Mouse (Mus musculus) cerebellum, postnatal 25 days (tissue): ENCODE measurements around the gene Ip6k3.
A peak's percentile ranks its signal among the peaks of the same experiment; 100 is the strongest.

ENCODE experiments used
- DNase-seq, 2 experiments: peaks; one replicate each; pipeline ENCODE4 v3.0.0; 2021; ENCODE audit warnings: mixed read lengths in 2 of 2

Gene Ip6k3

GRCm38 (mm10) chr17:27151411-27151810, 16.2 kb downstream of the Ip6k3 start:
- DNase-seq: peak; percentile 48 to 63

DNA sequence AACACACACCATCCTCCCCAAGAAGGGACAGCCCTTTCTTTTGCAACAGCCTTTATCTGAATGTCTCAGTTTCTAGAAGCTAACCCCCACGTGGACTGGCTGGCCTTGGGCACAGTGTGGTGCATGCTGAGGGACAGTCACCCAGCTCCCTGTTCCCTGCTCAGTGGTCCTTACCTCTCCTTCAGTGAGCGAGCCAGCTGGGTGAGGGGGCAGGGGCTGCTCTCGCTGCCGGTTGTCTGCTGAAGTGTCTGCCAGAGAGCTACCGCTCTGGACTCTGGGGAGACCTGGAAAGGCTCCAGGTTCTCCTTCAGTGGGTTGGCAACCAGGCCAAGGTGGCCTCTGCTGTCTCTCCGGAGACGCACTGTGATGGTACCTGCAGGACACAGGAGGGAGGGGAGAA, 16.7 kb downstream of the Ip6k3 start:
- DNase-seq: peak in 1 of 2 experiments; percentile 47

DNA sequence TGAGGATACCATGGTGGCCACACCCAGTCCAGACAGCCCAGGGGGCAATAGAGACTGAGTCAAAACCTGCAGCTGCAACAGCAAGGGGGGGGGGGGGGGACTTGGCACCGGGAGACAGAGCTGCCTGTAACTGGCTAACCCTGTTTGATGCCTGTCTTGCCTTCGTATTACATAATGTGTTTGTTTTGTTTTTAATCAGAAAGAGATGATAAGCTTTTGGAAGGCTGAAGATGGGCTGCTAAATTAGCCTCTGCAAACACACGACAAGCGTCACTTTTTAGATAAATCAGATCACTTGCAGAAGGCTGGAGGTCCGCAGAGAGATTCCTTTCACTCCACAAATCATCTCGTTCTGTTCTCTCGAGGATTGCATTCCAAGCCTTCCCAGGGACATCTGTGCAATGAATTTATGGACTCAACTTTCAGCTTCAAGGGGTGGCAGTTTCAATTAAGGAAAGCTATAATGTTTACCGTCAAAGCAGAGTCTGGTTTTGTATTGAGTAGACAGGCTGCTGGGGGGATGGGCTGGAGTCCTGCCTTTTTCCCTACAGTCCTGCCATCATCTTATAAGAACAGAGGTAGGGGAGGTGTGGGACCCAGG, 21.2 kb downstream of the Ip6k3 start:
- no peak for DNase-seq

DNA sequence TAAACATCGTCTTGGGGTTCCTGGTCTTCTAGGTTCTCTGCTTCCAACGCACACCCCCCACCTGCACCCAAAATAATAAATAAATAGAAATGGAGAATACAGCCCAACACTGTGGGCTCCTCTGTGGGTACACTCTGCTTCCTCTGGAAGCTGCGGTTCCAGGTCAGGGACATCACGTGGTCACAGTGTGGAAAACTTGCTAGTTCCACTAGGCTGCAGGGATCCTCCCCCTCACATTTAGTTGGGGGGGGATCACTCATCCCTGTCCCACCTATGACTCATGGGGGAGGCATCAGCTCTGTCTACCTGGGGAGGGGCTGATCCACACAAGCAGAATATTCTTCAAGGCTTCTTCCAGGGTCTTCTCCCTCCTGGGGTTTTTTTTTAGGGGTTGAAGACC, 23.4 kb downstream of the Ip6k3 start:
- no peak for DNase-seq

GRCm38 (mm10) chr17:27141971-27142450, 25.6 kb downstream of the Ip6k3 start:
- DNase-seq: no peak

GRCm38 (mm10) chr17:27140262-27140661, 27.3 kb downstream of the Ip6k3 start:
- DNase-seq: peak in 1 of 2 experiments; percentile 16

- DNase-seq: no peak
Observed at GRCm38 (mm10) chr17:27139304-27139703, 28.3 kb downstream of the Ip6k3 start.

GRCm38 (mm10) chr17:27138396-27138795, 29.2 kb downstream of the Ip6k3 start:
- DNase-seq: peak in 1 of 2 experiments; percentile 15

DNA sequence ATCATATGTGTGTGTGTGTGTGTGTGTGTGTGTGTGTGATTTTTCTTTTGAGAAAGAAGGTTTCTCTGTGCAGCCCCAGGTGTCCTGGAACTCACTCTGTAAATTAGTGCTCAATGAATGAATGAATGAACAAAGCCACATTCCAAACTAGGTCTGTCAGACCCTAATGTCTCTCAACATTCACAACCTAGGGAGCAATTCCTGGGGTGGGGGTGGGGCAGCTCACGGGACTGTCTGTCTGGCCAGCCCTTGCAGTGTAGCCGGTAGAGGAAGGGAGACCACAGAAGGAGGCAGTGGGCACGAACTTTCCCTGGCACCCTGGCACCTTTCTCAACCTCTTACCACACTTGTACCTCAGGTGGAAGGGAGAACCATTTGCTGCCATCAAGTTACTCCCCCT, 32.9 kb downstream of the Ip6k3 start:
- DNase-seq: no peak

GRCm38 (mm10) chr17:27134187-27134586, 33.4 kb downstream of the Ip6k3 start:
- no peak for DNase-seq

GRCm38 (mm10) chr17:27133551-27134141, 33.9 kb downstream of the Ip6k3 start, which contains the start of gene Uqcc2:
Gene Uqcc2, minus strand, starts transcription at chr17:27133916.
- DNase-seq: peak; percentile 98 to 99

DNA sequence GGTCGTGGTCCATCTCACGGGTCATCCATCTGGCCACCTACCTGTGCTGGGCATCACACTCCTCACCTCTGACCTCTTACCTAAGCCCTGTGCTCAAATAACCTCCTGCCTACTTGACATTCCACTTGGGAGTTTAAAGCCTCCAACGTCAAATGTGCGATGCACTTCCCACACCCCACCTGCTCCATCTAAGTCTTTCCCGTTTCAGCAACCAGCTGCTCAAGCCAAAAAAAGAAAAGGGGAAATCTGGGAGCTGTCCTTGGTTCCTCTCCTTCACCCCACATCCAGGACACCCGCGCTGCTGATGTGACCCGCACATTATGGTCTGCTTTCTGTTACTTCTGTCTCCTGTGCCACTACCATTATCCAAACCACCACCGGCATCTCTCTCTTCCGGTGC, 35.4 kb downstream of the Ip6k3 start:
- DNase-seq: peak in 1 of 2 experiments; percentile 11

DNA sequence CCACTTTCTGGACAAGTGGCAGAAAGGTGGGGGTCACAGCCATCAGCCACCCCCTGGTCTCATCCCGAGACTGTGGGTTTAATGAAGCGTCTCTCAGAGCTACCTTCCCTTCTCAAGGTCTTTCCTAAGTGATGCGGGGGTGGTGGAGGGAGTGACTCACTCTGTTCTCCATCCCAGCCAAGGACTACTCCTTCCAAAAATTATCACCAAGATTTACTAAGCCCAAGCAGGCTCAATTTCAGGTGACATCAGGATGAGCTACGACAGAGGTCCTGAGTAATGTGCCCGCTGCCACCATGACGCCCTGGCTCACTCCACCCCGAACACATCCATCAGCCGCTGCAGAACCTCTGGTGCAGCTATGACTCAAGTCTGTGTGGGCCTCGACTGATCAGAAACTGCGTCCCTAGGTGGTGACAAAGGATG, 36.3 kb downstream of the Ip6k3 start:
- peak in 1 of 2 experiments; percentile 10 for DNase-seq

DNA sequence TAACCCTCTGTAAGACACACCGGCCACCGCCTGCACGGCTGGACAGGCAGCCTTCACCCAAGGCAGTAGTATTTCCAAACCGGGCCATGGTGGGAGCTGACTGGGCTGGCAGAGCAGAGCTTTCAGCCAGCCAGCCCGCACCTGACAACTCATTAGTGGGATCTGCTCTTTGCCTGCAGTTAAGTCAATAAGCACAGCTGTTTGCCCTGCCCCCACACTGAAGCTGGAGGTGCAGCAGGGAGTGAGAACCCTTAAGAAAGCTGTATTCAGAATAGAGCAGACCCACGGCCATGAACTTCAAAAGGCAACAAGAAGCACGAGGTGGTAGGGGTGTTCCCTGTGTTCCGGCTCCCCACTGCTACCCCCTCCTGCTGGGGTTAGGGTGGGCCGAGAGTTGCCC, 37.3 kb downstream of the Ip6k3 start:
- DNase-seq: no peak

DNA sequence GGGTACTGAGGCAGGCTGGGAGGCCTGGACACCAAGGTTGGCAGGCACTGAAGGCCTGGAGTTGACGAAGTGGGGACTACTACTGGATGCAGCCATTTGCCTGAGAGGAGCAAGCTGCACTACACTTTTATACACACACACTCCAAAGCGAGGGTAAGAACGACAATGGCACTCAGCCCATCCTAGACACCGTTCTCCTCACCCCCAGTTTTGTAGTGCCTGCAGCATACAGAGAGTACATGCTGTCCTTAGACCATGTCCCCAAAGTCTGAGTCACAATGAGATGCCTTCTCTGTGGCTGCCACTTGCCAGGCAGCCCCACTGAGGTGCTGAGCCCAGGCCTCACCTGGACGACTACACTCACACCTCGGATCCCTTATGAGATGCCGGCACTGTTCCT, 37.8 kb downstream of the Ip6k3 start:
- DNase-seq: no peak

- DNase-seq: peak; percentile 52 to 76
Observed at GRCm38 (mm10) chr17:27129291-27129690, 38.3 kb downstream of the Ip6k3 start.

- peak; percentile 27 to 56 for DNase-seq
Observed at GRCm38 (mm10) chr17:27128189-27128588, 39.4 kb downstream of the Ip6k3 start.

- DNase-seq: no peak
Observed at GRCm38 (mm10) chr17:27126974-27127373, 40.6 kb downstream of the Ip6k3 start.

GRCm38 (mm10) chr17:27125669-27126202, 41.9 kb downstream of the Ip6k3 start:
- DNase-seq: no peak

GRCm38 (mm10) chr17:27125185-27125584, 42.4 kb downstream of the Ip6k3 start:
- peak; percentile 89 to 93 for DNase-seq

- no peak for DNase-seq
Observed at GRCm38 (mm10) chr17:27123813-27124375, 43.7 kb downstream of the Ip6k3 start.

DNA sequence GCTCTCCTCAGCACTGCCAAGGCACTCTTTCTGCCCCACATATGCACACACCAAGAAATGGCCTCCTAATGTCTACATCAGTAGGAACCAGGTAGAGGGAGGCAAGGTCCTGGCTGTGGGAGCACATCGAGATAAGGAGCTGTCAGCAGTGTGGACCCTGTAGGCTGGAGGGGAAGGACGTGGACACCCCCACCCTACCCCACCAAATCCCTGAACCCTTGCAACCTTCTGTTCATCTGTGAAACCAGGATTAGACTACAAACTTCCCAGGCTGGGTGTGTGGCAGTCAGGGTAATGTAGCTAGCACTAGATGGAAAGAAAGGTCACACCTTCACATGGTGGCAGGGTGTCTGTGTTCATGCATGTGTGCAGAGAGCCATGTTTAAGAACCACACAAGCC, 44.5 kb downstream of the Ip6k3 start:
- no peak for DNase-seq

GRCm38 (mm10) chr17:27122701-27123100, 44.9 kb downstream of the Ip6k3 start:
- peak in 1 of 2 experiments; percentile 29 for DNase-seq

DNA sequence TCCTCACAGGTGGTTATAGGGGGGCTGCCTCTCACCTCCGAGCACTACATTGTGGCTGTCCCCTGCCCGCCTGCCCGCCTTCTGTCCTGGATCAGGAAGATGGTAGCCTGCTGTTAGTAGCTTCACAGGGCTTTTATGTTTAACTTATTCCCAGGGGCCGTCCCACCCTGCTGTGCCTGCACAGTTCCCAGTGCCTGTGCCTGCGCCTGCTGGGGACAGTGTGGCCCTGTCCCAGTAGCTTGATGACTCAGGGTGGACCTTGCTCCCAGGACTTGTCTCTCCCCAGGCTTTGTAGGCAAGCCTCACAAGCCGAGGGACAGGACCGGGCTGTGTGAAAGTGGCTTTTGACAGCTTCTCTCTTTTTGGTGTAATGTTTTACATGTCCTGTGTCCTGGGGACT, 45.8 kb downstream of the Ip6k3 start:
- no peak for DNase-seq
